Mouse (Mus musculus) leukemia stem cell, adult 10-12 weeks (primary cell): ENCODE data around the gene Gm4767. TPM values are rescaled to one million over a fixed set of nuclear protein-coding genes. Genes with fewer than 3 reads are reported as not detected.

Source experiments
- polyA plus RNA-seq: library from polyadenylated mRNA; stranded (reverse); fragments of >175 nt; gene quantifications from 2 replicates; pipeline ENCODE4 v1.2.3, GENCODE M21; 2012; ENCODE audit warnings: low replicate concordance

Gene Gm4767
- 0.09 TPM in 1 of 2 replicates, not detected in the other for polyA plus RNA-seq

GRCm38 (mm10) chr10:81811899-81812298 is at the start of gene Gm4767:
Gene Gm4767 (plus strand): TSS chr10:81812186.

GRCm38 (mm10) chr10:81770506-81771403 is 41.2 kb upstream of the Gm4767 start, which contains the start of gene Gm3055:
Gene Gm3055 (minus strand): TSS chr10:81771161.

GRCm38 (mm10) chr10:81863409-81864407 is 51.7 kb downstream of the Gm4767 start, which contains the start of gene Gm32687:
Gene Gm32687 (plus strand): TSS chr10:81863934.

Other genes starting within 250 kb of the Gm4767 start
- 4.1 and 5.9 TPM in 2 replicates for gene Tle2, start 237.6 kb upstream of the Gm4767 start, polyA plus RNA-seq
- gene Tle6, start 211.1 kb upstream of the Gm4767 start, polyA plus RNA-seq, result 1.3 and 9.1 TPM in 2 replicates
- 0.33 and 0.99 TPM in 2 replicates for gene BC025920, start 205.9 kb upstream of the Gm4767 start, polyA plus RNA-seq
- 83.0 and 132 TPM in 2 replicates for gene Sirt6, start 184.4 kb upstream of the Gm4767 start, polyA plus RNA-seq
- gene Ankrd24, start 183.6 kb upstream of the Gm4767 start, polyA plus RNA-seq, result 8.5 and 13.2 TPM in 2 replicates
- gene Gm10778, start 163.1 kb upstream of the Gm4767 start, polyA plus RNA-seq, result 0.22 TPM in 1 of 2 replicates, not detected in the other
- 0.20 TPM in 1 of 2 replicates, not detected in the other for gene Zfp433, start 107.4 kb upstream of the Gm4767 start, polyA plus RNA-seq
- not detected in 2 replicates for gene Gm3055, start 41.0 kb upstream of the Gm4767 start, polyA plus RNA-seq
- not detected in 2 replicates for gene Gm32687, start 51.7 kb downstream of the Gm4767 start, polyA plus RNA-seq
- gene Zfp781, start 118.3 kb downstream of the Gm4767 start, polyA plus RNA-seq, result 0.15 TPM in 1 of 2 replicates, not detected in the other
- gene Zfp873, start 235.9 kb downstream of the Gm4767 start, polyA plus RNA-seq, result 0.24 and 0.38 TPM in 2 replicates